Mouse (Mus musculus): ENCODE measurements around the gene Abcd2.

DNA sequence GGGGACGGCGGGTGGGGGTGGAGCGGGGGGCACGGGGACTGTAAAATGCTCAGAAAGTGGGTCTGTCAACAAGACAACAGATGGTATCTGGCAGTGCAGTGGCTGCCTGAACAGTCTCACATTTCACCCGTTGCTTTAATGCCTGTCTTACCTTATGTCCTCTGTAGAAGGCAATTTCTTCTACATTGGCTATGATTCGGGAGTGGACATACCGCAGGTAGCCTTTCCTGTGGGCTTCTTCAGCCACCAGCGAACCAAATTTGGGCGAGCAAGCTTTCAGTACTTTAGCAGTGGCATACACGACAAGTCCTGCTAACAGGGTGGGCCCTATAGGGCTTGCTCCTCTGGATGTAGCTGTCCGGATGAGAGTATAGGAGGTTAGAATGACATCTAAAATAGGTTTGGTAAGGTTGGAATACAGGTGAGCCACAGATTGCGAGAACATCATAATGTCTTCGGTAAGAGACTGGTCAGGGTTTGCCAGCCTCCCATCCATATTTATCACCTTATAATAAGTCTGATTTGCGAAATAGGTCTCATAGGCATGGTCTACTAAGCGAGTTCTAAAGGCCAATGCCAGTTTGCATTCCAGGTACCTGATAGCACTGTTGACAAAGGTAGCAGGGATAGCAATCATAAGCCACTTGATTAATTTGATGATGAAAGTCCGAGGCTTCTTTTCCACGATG, 936 bp downstream of the Abcd2 start:
- TF ChIP-seq CTCF (IDR thresholded peaks at IDR 0.05; ENCODE audit: control insufficient read depth, insufficient read depth, low read length), result no peak
- no peak for TF ChIP-seq POLR2A (IDR thresholded peaks at IDR 0.05; ENCODE audit: borderline replicate concordance, control insufficient read depth, low read depth, low read length)
